Comparison of ENCODE assay signal across 8 mouse cellular contexts in genomic region chr4:107652598-107653279, GRCm38 (mm10). TPM values are rescaled to one million over a fixed set of nuclear protein-coding genes. Genes with fewer than 3 reads are reported as not detected.
DNase-seq lines count a peak whose midpoint lies in the region; ATAC-seq and TF ChIP-seq lines count a peak whose summit lies in the region.

No protein-coding gene starts in this region.

- no peak overlapping the region for H3K27ac ChIP-seq in intestine, postnatal 0 days (ENCODE audit: low read depth, low read length)

- H3K4me3 ChIP-seq in intestine, postnatal 0 days (ENCODE audit: low read depth, low read length): no peak overlapping the region

- intact Hi-C loops in gastrocnemius, postnatal 36 days (cut with DNase I): loop anchor here (5.0 kb wide), 2 partner anchors 165 to 230 kb away; no protein-coding TSS in a partner anchor
- intact Hi-C loops in left cerebral cortex, postnatal 36 days (cut with DNase I): loop anchor here (5.0 kb wide), 2 partner anchors 230 to 280 kb away; no protein-coding TSS in a partner anchor

- no peaks in the 10 kb centered on the region for H3K9me3 ChIP-seq in intestine, postnatal 0 days (ENCODE audit: control insufficient read depth)

- H3K36me3 ChIP-seq in intestine, postnatal 0 days (ENCODE audit: control insufficient read depth, insufficient read depth): no peaks in the 10 kb centered on the region

- no peaks in the 10 kb centered on the region for H3K4me1 ChIP-seq in intestine, postnatal 0 days (replicated peaks; ENCODE audit: control insufficient read depth, insufficient read depth, low read length)

- peak; percentile 87 for DNase-seq in adrenal gland, postnatal 14 days
- DNase-seq in embryo, embryonic 11 days: peak; percentile 91
- peak; percentile 62 for DNase-seq in gastrocnemius, postnatal 36 days
- peak; percentile 79 to 81 for DNase-seq in left cerebral cortex, postnatal 36 days (ENCODE audit: low spot score in 2 of 2)
- peak; percentile 87 for DNase-seq in mesoderm, embryonic 11.5 days (ENCODE audit: low read depth, low spot score)
- peak; percentile 90 for DNase-seq in right cerebral cortex, postnatal 4 days
- no peak for DNase-seq in natural killer cell, adult 2 months (ENCODE audit: low spot score in 2 of 2)

- H3K4me2 ChIP-seq in intestine, postnatal 0 days (replicated peaks; ENCODE audit: low read depth): peak overlapping the region; percentile 22; the same call in 1 of the 2 replicates

- H3K9ac ChIP-seq in intestine, postnatal 0 days (ENCODE audit: low read depth, low read length): no peak overlapping the region

- no peaks in the 10 kb centered on the region for H3K27me3 ChIP-seq in intestine, postnatal 0 days (replicated peaks; ENCODE audit: control insufficient read depth, insufficient read depth, low read length)

- TF ChIP-seq CTCF in intestine, postnatal 0 days (IDR thresholded peaks at IDR 0.05; ENCODE audit: low read depth): peak; percentile 91

- ATAC-seq in intestine, postnatal 0 days: peak; percentile 45; the same call in 1 of the 2 replicates

- WGBS in intestine, postnatal 0 days: 11% methylated on average over 7 of the region's 7 CpGs

RNA-seq across cellular contexts. Expression of gene Dmrtb1, which starts 31.3 kb away (rescaled TPM):
- 0.26 TPM in 1 of 2 replicates, not detected in the other for total RNA-seq in adrenal gland, postnatal 14 days (2021)
- total RNA-seq in gastrocnemius, postnatal 36 days (2021): not detected
- not detected in 2 replicates for polyA plus RNA-seq in intestine, postnatal 0 days (2015; fragmentation: Nextera tagmentation; extraction: Ambion mirVana)
- 1 to 10 TPM in 1 of 2 experiments, under 1 TPM in 1; 0.41 to 1.1 TPM for total RNA-seq in left cerebral cortex, postnatal 36 days (2021)

Comparison
In these comparisons a context has a peak if more than half of its experiments do, and no peak if none do; other contexts are left out.
1. DNase-seq: peak in adrenal gland, postnatal 14 days (single experiment), embryo, embryonic 11 days (single experiment), gastrocnemius, postnatal 36 days (2 of 2), left cerebral cortex, postnatal 36 days (2 of 2), mesoderm, embryonic 11.5 days (single experiment) and right cerebral cortex, postnatal 4 days (single experiment); none in natural killer cell, adult 2 months (0 of 2).